Mouse (Mus musculus) forebrain, embryonic 14.5 days (tissue): ENCODE measurements at regions not wholly inside any gene's neighbourhood (a gene's known extent, or its start where the extent isn't known, plus 50 kb on each side); places are given as distances from the start of the nearest gene placed in this dataset.

Experiments
- ATAC-seq: fragments of 200-750 bp; cut with Nextera tagmentation; 2 replicates; pipeline ENCODE4 v1.8.0; 2017; ENCODE audit warnings: mild to moderate bottlenecking, moderate library complexity
- DNase-seq: peaks from one replicate; pipeline ENCODE4 v3.0.0-alpha.2; 2015; ENCODE audit warnings: low spot score
- H3K27ac ChIP-seq: fragments of 300-500 bp; sonication (generic); 2 replicates; pipeline ENCODE4 v1.5.1; 2014; ENCODE audit warnings: low read depth, mild to moderate bottlenecking, control low read depth, low read length, moderate library complexity
- H3K27me3 ChIP-seq: fragments of 300-500 bp; sonication (generic); replicated peaks from 2 replicates; pipeline ENCODE4 v1.6.1; 2014; ENCODE audit warnings: low read length, control low read depth, mixed read lengths; ENCODE audit not compliant: control insufficient read depth, insufficient read depth
- H3K36me3 ChIP-seq: fragments of 300-500 bp; sonication (generic); 2 replicates; pipeline ENCODE4 v1.6.1; 2014; ENCODE audit warnings: low read length, control low read depth; ENCODE audit not compliant: control insufficient read depth, insufficient read depth
- H3K4me1 ChIP-seq: fragments of 300-500 bp; sonication (generic); 2 replicates; pipeline ENCODE4 v1.6.1; 2014; ENCODE audit warnings: antibody characterized with exemption, low read length, control low read depth; ENCODE audit not compliant: control insufficient read depth, insufficient read depth
- H3K4me2 ChIP-seq: fragments of 300-500 bp; sonication (generic); 2 replicates; pipeline ENCODE4 v1.6.1; 2014; ENCODE audit warnings: mild to moderate bottlenecking, control low read depth, low read length
- H3K4me3 ChIP-seq: fragments of 300-500 bp; sonication (generic); 2 replicates; pipeline ENCODE4 v1.5.1; 2014; ENCODE audit warnings: low read depth, low read length, control low read depth
- H3K9ac ChIP-seq: fragments of 300-500 bp; sonication (generic); 2 replicates; pipeline ENCODE4 v1.6.1; 2014; ENCODE audit warnings: mild to moderate bottlenecking, low read length, control low read depth, moderate library complexity
- H3K9me3 ChIP-seq: fragments of 300-500 bp; sonication (generic); replicated peaks from 2 replicates; pipeline ENCODE4 v1.6.1; 2016; ENCODE audit warnings: low read length, control low read depth, mixed read lengths; ENCODE audit not compliant: control insufficient read depth
- WGBS: fragments of 180-500 bp; shearing (Covaris S2); extraction: QIAGEN DNeasy Blood & Tissue Kit; methylation state at CpG from one replicate; pipeline ENCODE4 v1.1.7; 2014; 5-methylcytosine and 5-hydroxymethylcytosine counted together

DNA sequence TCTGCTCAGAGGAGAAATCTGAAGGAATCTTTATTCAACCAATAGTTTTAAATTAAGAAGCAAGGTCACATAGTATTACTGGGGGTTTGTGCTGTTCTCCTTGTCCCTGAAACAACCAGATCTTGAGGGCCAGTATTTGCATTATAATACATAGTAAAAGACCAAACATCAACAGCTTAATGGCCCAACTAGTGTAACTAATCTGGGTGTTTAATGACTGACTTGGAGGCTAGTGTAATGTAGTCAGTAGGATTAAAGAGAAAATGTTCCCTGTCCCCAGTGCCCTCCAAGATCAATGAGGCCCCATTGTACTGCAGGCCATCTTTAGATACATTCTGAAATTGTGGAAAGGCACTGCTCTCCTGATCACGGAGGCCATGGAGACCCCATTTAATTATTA, 768.2 kb upstream of the Steap1 start:
- Histone ChIP-seq H3K36me3 (no peaks in the 10 kb centered on the region), H3K4me3 (no peak overlapping the region), H3K27ac (no peak overlapping the region), H3K27me3 (no peaks in the 10 kb centered on the region), H3K4me1 (no peaks in the 10 kb centered on the region), H3K4me2 (no peak overlapping the region), H3K9me3 (no peaks in the 10 kb centered on the region), H3K9ac (no peak overlapping the region)
- no peak for ATAC-seq
- WGBS, result 44% methylated on average over 1 of the region's 1 CpGs
- DNase-seq, result no peak

DNA sequence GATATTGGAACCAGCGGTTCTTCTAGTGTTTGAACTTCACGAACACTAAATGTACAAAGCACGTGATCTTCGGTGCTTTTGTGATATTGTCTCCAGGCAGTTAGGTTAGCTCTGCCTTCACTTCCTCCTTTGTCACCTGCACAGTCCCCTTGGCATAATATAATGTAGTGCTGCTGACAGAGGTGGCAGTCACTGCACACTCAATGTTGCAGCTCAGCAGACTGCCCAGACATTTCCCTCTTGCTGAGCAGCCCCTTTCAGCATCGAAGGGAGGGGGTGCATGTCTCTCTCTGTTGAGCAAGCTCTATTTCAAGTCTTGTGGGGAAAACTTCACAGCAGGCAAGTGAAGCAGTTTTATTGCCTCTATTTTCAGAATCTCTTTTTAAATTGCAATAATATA, 731.7 kb upstream of the Steap1 start:
- Histone ChIP-seq H3K4me1 (no peaks in the 10 kb centered on the region), H3K36me3 (no peaks in the 10 kb centered on the region), H3K27ac (no peak overlapping the region), H3K4me2 (no peak overlapping the region), H3K9me3 (no peaks in the 10 kb centered on the region), H3K27me3 (no peaks in the 10 kb centered on the region), H3K4me3 (no peak overlapping the region), H3K9ac (no peak overlapping the region)
- DNase-seq, result peak; percentile 4
- ATAC-seq, result no peak
- 80% methylated on average over 5 of the region's 5 CpGs for WGBS
